Mouse (Mus musculus): ENCODE results near the gene Med29. TPM values are rescaled to one million over a fixed set of nuclear protein-coding genes. Genes with fewer than 3 reads are reported as not detected.

The Med29 gene
- total and polyA plus RNA-seq, 3 experiments, result 31.1 to 39.6 TPM; not detected in 1

GRCm38 (mm10) chr7:28373131-28373581 is 19.4 kb downstream of the Med29 start:
- DNase-seq (ENCODE audit: low read depth, low spot score), result peak; percentile 89
- H3K4me1 ChIP-seq (ENCODE audit: control insufficient read depth in 1 of 2, insufficient read depth in 2 of 2, low read length in 2 of 2), result peaks cover 0 to 14% of the 10 kb centered on the region in 2 experiments; a peak in 2 of 4 replicates
- peak overlapping the region; percentile 63 for H3K9ac ChIP-seq (ENCODE audit: control insufficient read depth, low read depth, low read length, poor library complexity, severe bottlenecking)
- TF ChIP-seq GABPA (IDR thresholded peaks at IDR 0.05; ENCODE audit: low read depth, low read length), result no peak
- TF ChIP-seq MXI1 (IDR thresholded peaks at IDR 0.05; ENCODE audit: low read depth, low read length), result no peak
- no peak for TF ChIP-seq HCFC1 (IDR thresholded peaks at IDR 0.05; ENCODE audit: low read depth, low read length)
- TF ChIP-seq UBTF (IDR thresholded peaks at IDR 0.05; ENCODE audit: borderline replicate concordance, insufficient read depth, low read depth, low read length), result no peak
- TF ChIP-seq BHLHE40 (IDR thresholded peaks at IDR 0.05; ENCODE audit: borderline replicate concordance, low read depth, low read length), result no peak
- no peak for TF ChIP-seq MAX (IDR thresholded peaks at IDR 0.05; ENCODE audit: low read length)
- no peak for TF ChIP-seq MAFK (IDR thresholded peaks at IDR 0.05; ENCODE audit: borderline replicate concordance, low read depth, low read length)
- no peak for TF ChIP-seq NELFE (IDR thresholded peaks at IDR 0.05; ENCODE audit: low read depth, low read length)
- no peak for TF ChIP-seq MYB (IDR thresholded peaks at IDR 0.05; ENCODE audit: low read depth, low read length)
- no peak; the same call in 1 of the 2 replicates for TF ChIP-seq SIN3A (IDR thresholded peaks at IDR 0.05; ENCODE audit: low read length)
- no peak for TF ChIP-seq MAZ (IDR thresholded peaks at IDR 0.05; ENCODE audit: low read depth, low read length)
- TF ChIP-seq ELF1 (IDR thresholded peaks at IDR 0.05; ENCODE audit: low read depth, low read length), result no peak
- peak; percentile 82 for TF ChIP-seq RAD21 (IDR thresholded peaks at IDR 0.05; ENCODE audit: low read depth, low read length)
- 0 out of 2 replicates have a peak, but pooled peaks have one; percentile 59 for TF ChIP-seq ZNF384 (IDR thresholded peaks at IDR 0.05; ENCODE audit: low read depth, low read length)
- TF ChIP-seq ETS1 (IDR thresholded peaks at IDR 0.05; ENCODE audit: low read depth, low read length), result no peak
- TF ChIP-seq MYC (IDR thresholded peaks at IDR 0.05; ENCODE audit: low read depth, low read length), result no peak
- TF ChIP-seq TBP (IDR thresholded peaks at IDR 0.05; ENCODE audit: low read depth, low read length), result no peak
- TF ChIP-seq NRF1 (IDR thresholded peaks at IDR 0.05; ENCODE audit: insufficient read depth, low read depth, low read length, poor library complexity, severe bottlenecking), result no peak
- TF ChIP-seq ZKSCAN1 (IDR thresholded peaks at IDR 0.05; ENCODE audit: low read depth, low read length), result no peak
- TF ChIP-seq RCOR1 (IDR thresholded peaks at IDR 0.05; ENCODE audit: low read depth, low read length), result peak; percentile 60; the same call in 1 of the 2 replicates
- TF ChIP-seq ZC3H11A (IDR thresholded peaks at IDR 0.05; ENCODE audit: low read depth, low read length), result peak; percentile 86
- TF ChIP-seq ZMIZ1 (IDR thresholded peaks at IDR 0.05; ENCODE audit: low read depth, low read length), result no peak
- no peak for TF ChIP-seq POLR2AphosphoS5 (IDR thresholded peaks at IDR 0.05; ENCODE audit: borderline replicate concordance, low read depth, low read length)
- peak; percentile 89 for TF ChIP-seq SMC3 (IDR thresholded peaks at IDR 0.05; ENCODE audit: low read depth, low read length)
- TF ChIP-seq CHD2 (IDR thresholded peaks at IDR 0.05; ENCODE audit: low read length), result no peak
- TF ChIP-seq CHD1 (IDR thresholded peaks at IDR 0.05; ENCODE audit: low read depth, low read length), result no peak
- no peak for TF ChIP-seq POLR2A (IDR thresholded peaks at IDR 0.05; ENCODE audit: control insufficient read depth in 1 of 2, insufficient read depth in 1 of 2, low read depth in 1 of 2, low read length in 2 of 2, poor library complexity in 1 of 2)
- TF ChIP-seq GATA1 (IDR thresholded peaks at IDR 0.05; ENCODE audit: low read depth, low read length), result peak; percentile 59
- TF ChIP-seq KAT2A (conservative IDR thresholded peaks at IDR 0.05; ENCODE audit: low read depth, low read length), result no peak
- no peak for TF ChIP-seq EP300 (IDR thresholded peaks at IDR 0.05; ENCODE audit: low read depth in 1 of 2, low read length in 2 of 2)
- no peak for TF ChIP-seq USF1 (IDR thresholded peaks at IDR 0.05; ENCODE audit: low read depth, low read length)
- peak; percentile 29 to 83 (median 77); a peak in 5 of 6 replicates for TF ChIP-seq CTCF (IDR thresholded peaks at IDR 0.05 in 2 of 3, conservative IDR thresholded peaks at IDR 0.05 in 1 of 3; ENCODE audit: control insufficient read depth in 1 of 3, insufficient read depth in 1 of 3, low read depth in 2 of 3, low read length in 3 of 3, poor library complexity in 1 of 3, severe bottlenecking in 1 of 3)
- TF ChIP-seq TAL1 (IDR thresholded peaks at IDR 0.05; ENCODE audit: low read length), result no peak
- TF ChIP-seq POLR2AphosphoS2 (IDR thresholded peaks at IDR 0.05; ENCODE audit: low read length), result no peak
- no peak for TF ChIP-seq JUND (IDR thresholded peaks at IDR 0.05; ENCODE audit: low read depth, low read length)
- no peak for TF ChIP-seq TCF12 (IDR thresholded peaks at IDR 0.05; ENCODE audit: low read depth, low read length)
- peak overlapping the region; percentile 22 to 61 for H3K4me3 ChIP-seq (ENCODE audit: control insufficient read depth in 1 of 2, insufficient read depth in 1 of 2, low read depth in 2 of 2, low read length in 2 of 2)
- H3K79me2 ChIP-seq (ENCODE audit: control insufficient read depth, insufficient read depth, low read length, poor library complexity), result peaks cover 2% of the 10 kb centered on the region; the same call in 1 of the 2 replicates
- H3K9me3 ChIP-seq (replicated peaks; ENCODE audit: insufficient read depth, low read length), result no peaks in the 10 kb centered on the region
- H3K36me3 ChIP-seq (ENCODE audit: control insufficient read depth in 1 of 2, insufficient read depth in 2 of 2, low read length in 2 of 2), result peaks cover 0 to 7% of the 10 kb centered on the region in 2 experiments; a peak in 2 of 4 replicates
- no peaks in the 10 kb centered on the region for H3K27me3 ChIP-seq (ENCODE audit: control insufficient read depth in 1 of 2, insufficient read depth in 2 of 2, low read length in 2 of 2)
- peak overlapping the region; percentile 63 for H3K27ac ChIP-seq (ENCODE audit: control insufficient read depth, low read depth, low read length)
